Mouse (Mus musculus): ENCODE measurements around the gene Slc38a1. TPM values are rescaled to one million over a fixed set of nuclear protein-coding genes. Genes with fewer than 3 reads are reported as not detected.

Gene Slc38a1
- polyA plus RNA-seq, 1 experiment from 2014 or later, result 120 TPM

DNA sequence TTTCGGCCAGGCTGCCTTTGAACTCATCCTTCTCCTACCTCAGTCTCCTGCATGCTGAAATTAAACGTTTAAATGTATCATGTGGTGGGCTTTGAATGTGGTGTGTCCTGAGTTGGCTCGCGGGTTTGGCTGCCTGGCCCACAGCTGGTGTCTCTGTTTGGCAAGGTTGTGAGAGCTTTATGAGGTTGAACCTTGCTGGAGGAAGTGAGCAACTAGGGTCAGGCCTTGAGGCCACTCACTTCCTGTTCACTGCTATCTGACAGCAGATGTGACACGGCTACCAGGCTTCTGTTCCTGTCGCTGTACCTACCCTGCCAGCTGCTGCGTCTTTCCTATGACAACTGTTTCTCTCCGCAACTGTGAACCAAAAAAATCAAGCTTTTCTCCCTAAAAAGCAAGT is 12.0 kb upstream of the Slc38a1 start:
- Histone ChIP-seq H3K36me3 (replicated peaks) (no peaks in the 10 kb centered on the region), H3K4me3 (no peak overlapping the region), H3K27ac (replicated peaks) (no peak overlapping the region), H3K9me3 (no peaks in the 10 kb centered on the region), H3K4me1 (peaks cover 23% of the 10 kb centered on the region), H3K27me3 (replicated peaks; ENCODE audit: low read depth, poor library complexity, severe bottlenecking) (no peaks in the 10 kb centered on the region)
- no peak for DNase-seq (ENCODE audit: low spot score)
- WGBS, result 62% methylated on average over 8 of the region's 8 CpGs

DNA sequence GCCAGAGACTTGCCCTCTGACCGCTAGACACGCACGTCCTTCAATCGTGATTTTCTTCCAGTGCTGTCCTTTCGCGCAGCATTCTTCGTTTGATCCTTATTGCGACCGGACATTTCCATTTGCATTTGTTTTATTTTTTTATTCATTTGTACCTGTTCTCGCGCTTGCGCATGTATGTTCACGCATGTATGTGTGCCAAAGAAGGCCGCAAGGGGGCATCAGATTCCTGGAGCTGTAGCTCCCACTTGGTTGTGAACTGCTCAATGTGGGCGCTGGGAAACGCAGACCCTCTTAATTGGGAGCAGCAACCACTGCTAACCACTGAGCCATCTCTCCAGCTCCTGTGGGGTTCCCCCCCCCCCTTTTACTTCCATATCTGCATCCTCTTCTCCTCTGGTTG is 10.3 kb upstream of the Slc38a1 start:
- Histone ChIP-seq H3K4me1 (peaks cover 18% of the 10 kb centered on the region), H3K9me3 (no peaks in the 10 kb centered on the region), H3K4me3 (no peak overlapping the region), H3K27me3 (replicated peaks; ENCODE audit: low read depth, poor library complexity, severe bottlenecking) (no peaks in the 10 kb centered on the region), H3K36me3 (replicated peaks) (no peaks in the 10 kb centered on the region), H3K27ac (replicated peaks) (no peak overlapping the region)
- no peak for DNase-seq (ENCODE audit: low spot score)
- WGBS, result 95% methylated on average over 16 of the region's 16 CpGs

DNA sequence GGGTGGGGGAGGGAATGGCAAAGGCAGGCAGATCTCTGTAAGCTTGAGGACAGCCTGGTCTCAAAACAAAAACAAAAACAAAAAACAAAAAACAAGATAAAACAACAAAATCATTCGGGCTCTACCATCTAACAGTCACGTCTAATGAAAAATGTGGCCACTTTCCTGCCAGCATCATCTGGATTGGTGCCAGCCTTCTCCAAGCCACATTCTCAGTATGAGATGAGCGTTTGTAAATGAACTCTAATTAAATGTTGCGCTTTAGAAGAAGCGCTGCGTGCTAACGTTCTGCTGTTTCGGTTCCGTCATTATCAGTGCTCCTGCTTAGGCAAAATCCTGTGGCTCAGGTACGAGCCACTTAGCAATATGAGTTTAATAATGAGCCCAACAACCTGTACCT is 9.8 kb upstream of the Slc38a1 start:
- Histone ChIP-seq H3K4me3 (no peak overlapping the region), H3K9me3 (no peaks in the 10 kb centered on the region), H3K4me1 (peaks cover 16% of the 10 kb centered on the region), H3K27ac (replicated peaks) (no peak overlapping the region), H3K36me3 (replicated peaks) (no peaks in the 10 kb centered on the region), H3K27me3 (replicated peaks; ENCODE audit: low read depth, poor library complexity, severe bottlenecking) (no peaks in the 10 kb centered on the region)
- no peak for DNase-seq (ENCODE audit: low spot score)
- WGBS, result 92% methylated on average over 10 of the region's 10 CpGs

DNA sequence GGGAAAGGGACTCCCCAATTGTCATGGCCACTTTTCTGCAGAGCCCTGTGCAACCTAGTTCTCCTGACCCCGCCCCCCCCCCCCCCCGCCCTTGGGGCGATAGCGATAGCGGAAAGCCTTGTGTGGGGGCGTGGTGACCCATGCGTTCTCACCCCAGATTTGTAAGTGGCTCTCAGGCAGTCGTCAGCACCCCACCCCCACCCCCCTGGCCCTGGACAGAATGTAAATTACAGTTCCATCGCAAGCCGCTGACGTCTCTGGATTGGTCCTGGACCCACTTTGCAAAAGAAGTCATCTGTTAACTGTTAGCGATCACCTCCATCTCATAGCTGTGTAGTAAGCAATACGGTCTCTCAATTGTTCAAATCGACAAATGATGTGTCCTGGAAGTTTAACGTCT is 4.7 kb upstream of the Slc38a1 start:
- peak overlapping the region; percentile 5; the same call in 1 of the 2 replicates for H3K4me3 ChIP-seq
- DNase-seq (ENCODE audit: low spot score), result peak; percentile 43
- 34% methylated on average over 15 of the region's 15 CpGs for WGBS
- H3K27me3 ChIP-seq (replicated peaks; ENCODE audit: low read depth, poor library complexity, severe bottlenecking), result no peaks in the 10 kb centered on the region
- no peaks in the 10 kb centered on the region for H3K36me3 ChIP-seq (replicated peaks)
- no peaks in the 10 kb centered on the region for H3K9me3 ChIP-seq
- H3K4me1 ChIP-seq, result peaks cover 16% of the 10 kb centered on the region
- H3K27ac ChIP-seq (replicated peaks), result no peak overlapping the region

DNA sequence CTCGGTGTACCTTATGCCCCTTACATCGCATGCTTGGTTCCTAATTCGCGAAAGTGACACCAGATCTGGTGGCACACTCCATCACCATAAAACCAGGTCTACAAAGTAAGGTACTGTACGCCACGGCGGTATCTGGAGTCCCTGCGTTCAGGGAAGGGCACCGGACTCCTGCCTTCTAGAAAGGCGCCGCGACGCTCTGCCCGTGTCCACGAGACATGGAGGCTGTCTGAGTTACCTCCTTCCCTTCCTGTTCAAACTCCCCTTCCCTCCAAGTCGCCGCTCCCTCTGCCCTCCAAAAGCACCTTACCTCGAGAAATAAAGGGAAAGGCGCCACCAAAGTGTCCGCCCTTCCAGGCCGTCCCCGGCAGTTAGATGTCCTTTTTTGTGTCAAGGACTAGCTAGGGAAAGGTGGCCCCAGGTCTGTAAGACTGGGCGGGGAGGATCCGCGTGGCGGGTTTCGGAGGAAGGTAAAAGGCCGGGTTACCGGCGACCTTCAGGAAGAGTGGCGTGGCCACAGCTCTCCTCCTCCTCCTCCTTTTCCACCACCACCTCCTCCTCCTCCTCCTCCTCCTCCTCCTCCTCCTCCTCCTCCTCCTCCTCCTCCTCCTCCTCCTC is 785 bp downstream of the Slc38a1 start:
- Histone ChIP-seq H3K4me3 (peak overlapping the region; percentile 90), H3K36me3 (replicated peaks) (peaks cover 29% of the 10 kb centered on the region), H3K4me1 (peaks cover 43% of the 10 kb centered on the region), H3K27ac (replicated peaks) (peak overlapping the region; percentile 100), H3K27me3 (replicated peaks; ENCODE audit: low read depth, poor library complexity, severe bottlenecking) (no peaks in the 10 kb centered on the region), H3K9me3 (peaks cover 2% of the 10 kb centered on the region; the same call in 1 of the 2 replicates)
- WGBS, result under 1% methylated on average over 31 of the region's 31 CpGs
- no peak for DNase-seq (ENCODE audit: low spot score)

DNA sequence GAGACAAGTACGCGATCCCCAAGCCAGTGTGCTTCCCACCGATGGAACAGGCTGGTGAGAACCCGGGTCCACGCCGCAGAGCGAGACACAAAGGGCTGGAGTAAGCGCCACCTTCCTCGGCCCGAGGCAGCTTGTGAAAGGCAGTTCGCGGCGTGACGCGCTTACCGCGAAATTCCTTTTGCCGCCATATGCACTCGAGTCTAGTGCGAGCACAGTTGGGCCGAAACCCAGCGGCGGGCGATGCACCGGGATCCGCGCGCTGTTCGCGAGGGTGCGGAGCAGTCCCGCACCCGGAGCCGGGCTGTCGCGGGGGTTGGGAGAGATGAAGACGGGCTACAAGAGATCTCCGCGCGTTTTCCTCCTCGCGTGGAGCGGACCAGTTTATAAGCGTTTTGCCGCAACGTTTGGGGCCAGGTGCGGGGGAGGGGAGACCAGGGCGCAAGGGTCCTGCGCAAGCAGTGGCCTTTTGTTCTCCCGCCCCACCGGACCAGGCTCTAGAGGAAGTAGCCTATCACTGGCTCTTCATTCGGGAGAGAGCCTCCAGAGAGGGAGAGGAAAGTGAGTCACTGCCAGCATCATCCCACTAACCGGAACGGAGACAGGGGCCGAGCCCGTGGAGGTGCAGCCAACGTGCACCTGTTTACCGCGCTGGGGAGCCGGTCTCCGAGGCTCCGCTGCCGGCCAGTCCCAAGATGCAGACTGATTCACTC is 1.4 kb downstream of the Slc38a1 start:
- DNase-seq (ENCODE audit: low spot score), result peak; percentile 86
- under 1% methylated on average over 63 of the region's 63 CpGs for WGBS
- Histone ChIP-seq H3K27ac (replicated peaks) (peak overlapping the region; percentile 100), H3K4me3 (peak overlapping the region; percentile 90), H3K4me1 (peaks cover 43% of the 10 kb centered on the region), H3K36me3 (replicated peaks) (peaks cover 35% of the 10 kb centered on the region), H3K27me3 (replicated peaks; ENCODE audit: low read depth, poor library complexity, severe bottlenecking) (no peaks in the 10 kb centered on the region), H3K9me3 (peaks cover 7% of the 10 kb centered on the region)

DNA sequence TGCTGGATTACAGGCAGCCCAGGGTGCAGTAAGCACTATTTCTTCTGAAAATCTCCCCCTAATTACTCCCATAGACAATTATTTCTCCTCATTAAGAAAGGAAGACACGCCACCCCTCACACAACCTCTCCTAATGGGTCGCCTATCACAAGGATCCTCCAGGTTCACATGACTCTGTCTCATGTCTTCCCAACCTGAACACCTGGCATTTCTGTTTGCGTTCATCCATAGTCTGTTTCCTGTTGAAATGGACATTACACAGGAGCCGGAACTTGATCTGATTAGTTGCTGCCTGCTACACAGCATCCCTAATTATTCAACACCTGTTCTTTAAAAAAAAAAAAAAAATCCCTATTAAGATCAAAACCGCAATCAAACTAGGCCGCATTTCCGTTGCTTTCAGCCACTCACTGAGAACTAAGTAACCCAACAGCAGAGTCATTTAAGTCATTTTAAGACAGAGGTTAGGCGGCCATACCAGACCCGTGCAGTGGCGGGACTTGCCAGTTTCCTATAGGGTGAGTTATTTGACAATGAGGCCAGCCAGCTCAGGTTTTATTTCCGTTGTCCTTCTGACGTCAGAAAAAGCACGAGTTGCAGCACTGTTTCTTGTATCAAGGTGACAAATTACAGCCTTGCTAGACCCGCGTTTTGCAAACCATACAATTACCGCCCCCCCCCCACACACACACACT is 2.3 kb downstream of the Slc38a1 start:
- H3K27me3 ChIP-seq (replicated peaks; ENCODE audit: low read depth, poor library complexity, severe bottlenecking), result no peaks in the 10 kb centered on the region
- 8% methylated on average over 16 of the region's 16 CpGs for WGBS
- peaks cover 44% of the 10 kb centered on the region for H3K36me3 ChIP-seq (replicated peaks)
- H3K4me3 ChIP-seq, result peak overlapping the region; percentile 90
- peak; percentile 64 for DNase-seq (ENCODE audit: low spot score)
- H3K27ac ChIP-seq (replicated peaks), result peak overlapping the region; percentile 100
- H3K9me3 ChIP-seq, result peaks cover 15% of the 10 kb centered on the region
- H3K4me1 ChIP-seq, result peaks cover 44% of the 10 kb centered on the region

DNA sequence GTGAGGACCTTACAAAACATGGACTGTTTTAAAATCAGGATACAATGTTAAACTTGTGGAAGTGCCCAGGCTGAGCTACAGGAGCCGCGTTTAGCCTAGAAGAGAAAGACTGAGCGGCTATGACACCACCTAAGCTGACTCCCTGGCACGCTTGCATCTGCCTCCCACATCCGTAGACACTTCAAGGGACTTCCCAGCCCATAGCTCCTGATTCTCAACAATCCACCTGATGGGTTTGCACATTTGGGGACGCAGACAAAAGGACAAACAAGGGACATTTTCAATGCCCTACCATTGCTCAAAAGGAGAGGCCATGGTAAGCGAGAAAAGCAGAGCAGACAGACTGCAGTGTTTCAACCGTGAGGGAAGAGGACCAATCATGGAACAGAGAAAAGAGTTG is 3.1 kb downstream of the Slc38a1 start:
- DNase-seq (ENCODE audit: low spot score), result no peak
- H3K27ac ChIP-seq (replicated peaks), result no peak overlapping the region
- H3K9me3 ChIP-seq, result peaks cover 21% of the 10 kb centered on the region
- H3K27me3 ChIP-seq (replicated peaks; ENCODE audit: low read depth, poor library complexity, severe bottlenecking), result no peaks in the 10 kb centered on the region
- H3K36me3 ChIP-seq (replicated peaks), result peaks cover 52% of the 10 kb centered on the region
- WGBS, result 74% methylated on average over 8 of the region's 8 CpGs
- peak overlapping the region; percentile 90 for H3K4me3 ChIP-seq
- H3K4me1 ChIP-seq, result peaks cover 46% of the 10 kb centered on the region

DNA sequence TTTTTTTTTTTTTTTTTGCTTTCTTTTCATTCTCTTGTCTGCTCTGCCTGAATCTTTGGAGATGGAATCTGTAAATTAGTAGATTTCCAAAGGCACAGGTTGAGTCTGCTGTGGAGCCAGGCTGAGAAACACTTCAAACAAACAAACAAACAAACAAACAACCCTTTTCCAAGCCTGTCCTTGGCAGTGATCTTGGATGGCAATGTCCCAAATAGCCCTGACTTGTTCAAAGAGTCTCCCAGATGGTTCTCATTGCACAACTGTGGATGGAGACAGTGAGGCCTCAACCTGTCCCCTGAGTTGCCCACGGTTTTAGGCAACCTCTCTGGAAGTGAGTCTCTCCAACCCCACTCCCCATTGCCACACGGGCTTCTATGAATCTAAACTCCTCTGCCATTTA is 4.1 kb downstream of the Slc38a1 start:
- no peak for DNase-seq (ENCODE audit: low spot score)
- Histone ChIP-seq H3K36me3 (replicated peaks) (peaks cover 62% of the 10 kb centered on the region), H3K27ac (replicated peaks) (no peak overlapping the region), H3K4me3 (peak overlapping the region; percentile 90; the same call in 1 of the 2 replicates), H3K9me3 (peaks cover 25% of the 10 kb centered on the region), H3K4me1 (peaks cover 44% of the 10 kb centered on the region), H3K27me3 (replicated peaks; ENCODE audit: low read depth, poor library complexity, severe bottlenecking) (no peaks in the 10 kb centered on the region)
- 86% methylated on average over 2 of the region's 2 CpGs for WGBS

DNA sequence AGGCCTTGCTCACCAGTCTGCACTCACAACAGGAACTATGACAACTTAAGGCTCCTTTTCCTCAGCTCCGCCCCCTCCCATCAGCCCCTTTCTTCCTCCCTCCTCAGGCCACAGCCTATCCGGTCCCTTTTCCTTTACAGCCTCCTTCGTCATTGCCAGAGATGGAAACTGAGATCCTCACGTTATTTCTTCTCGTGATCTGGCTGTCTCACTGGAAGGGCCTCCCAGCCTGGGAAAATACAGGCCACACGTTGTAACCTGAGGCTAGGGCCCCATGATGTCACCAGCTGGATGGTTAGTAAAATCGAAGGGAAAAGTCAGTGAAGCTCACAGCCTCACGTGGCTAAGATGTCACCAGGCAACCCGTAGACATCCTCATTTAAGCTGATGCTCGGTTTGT is 4.5 kb downstream of the Slc38a1 start:
- H3K4me1 ChIP-seq, result peaks cover 40% of the 10 kb centered on the region
- H3K36me3 ChIP-seq (replicated peaks), result peaks cover 66% of the 10 kb centered on the region
- peak overlapping the region; percentile 11; the same call in 1 of the 2 replicates for H3K4me3 ChIP-seq
- H3K9me3 ChIP-seq, result peaks cover 30% of the 10 kb centered on the region
- H3K27ac ChIP-seq (replicated peaks), result no peak overlapping the region
- WGBS, result 62% methylated on average over 10 of the region's 10 CpGs
- H3K27me3 ChIP-seq (replicated peaks; ENCODE audit: low read depth, poor library complexity, severe bottlenecking), result no peaks in the 10 kb centered on the region
- peak; percentile 49 for DNase-seq (ENCODE audit: low spot score)

DNA sequence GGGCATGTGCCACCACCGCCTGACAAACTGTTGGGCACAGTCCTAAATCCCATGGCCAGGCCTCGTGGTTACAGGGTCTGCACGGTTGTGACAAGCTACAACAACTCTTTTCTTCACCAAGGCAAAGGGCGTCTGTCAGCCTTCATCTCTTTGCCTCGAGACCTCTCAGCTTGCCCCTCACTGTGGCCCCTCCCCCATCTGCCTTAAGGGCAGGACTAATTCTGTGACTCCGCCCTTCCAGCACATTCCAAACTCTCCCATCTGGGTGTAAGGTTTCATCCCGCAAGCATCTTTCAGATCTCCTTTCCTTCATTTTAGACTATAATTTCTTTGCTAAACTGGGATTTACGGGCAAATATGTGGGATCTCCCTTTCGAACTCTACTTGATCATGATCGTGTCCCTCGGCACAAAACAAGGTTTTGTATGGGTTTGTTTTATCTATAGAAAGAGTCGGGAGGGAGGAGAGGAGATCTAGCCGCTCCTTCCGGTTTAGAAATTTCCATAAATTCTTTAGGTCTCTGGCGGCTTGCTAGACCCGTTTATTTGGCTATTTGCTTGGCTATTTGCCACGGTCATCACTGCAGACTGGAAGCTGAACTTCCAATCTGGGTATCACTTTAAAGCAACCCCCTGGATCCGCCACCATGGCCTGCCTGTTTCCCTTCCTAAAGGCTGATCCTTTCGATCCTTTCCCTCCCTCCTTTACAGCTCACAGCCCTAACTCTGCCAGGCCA is 7.9 kb downstream of the Slc38a1 start:
- H3K9me3 ChIP-seq, result peaks cover 41% of the 10 kb centered on the region
- DNase-seq (ENCODE audit: low spot score), result peak; percentile 55
- no peaks in the 10 kb centered on the region for H3K27me3 ChIP-seq (replicated peaks; ENCODE audit: low read depth, poor library complexity, severe bottlenecking)
- no peak overlapping the region; the same call in 1 of the 2 replicates for H3K27ac ChIP-seq (replicated peaks)
- 84% methylated on average over 19 of the region's 19 CpGs for WGBS
- H3K36me3 ChIP-seq (replicated peaks), result peaks cover 100% of the 10 kb centered on the region
- H3K4me3 ChIP-seq, result no peak overlapping the region
- peaks cover 25% of the 10 kb centered on the region for H3K4me1 ChIP-seq

DNA sequence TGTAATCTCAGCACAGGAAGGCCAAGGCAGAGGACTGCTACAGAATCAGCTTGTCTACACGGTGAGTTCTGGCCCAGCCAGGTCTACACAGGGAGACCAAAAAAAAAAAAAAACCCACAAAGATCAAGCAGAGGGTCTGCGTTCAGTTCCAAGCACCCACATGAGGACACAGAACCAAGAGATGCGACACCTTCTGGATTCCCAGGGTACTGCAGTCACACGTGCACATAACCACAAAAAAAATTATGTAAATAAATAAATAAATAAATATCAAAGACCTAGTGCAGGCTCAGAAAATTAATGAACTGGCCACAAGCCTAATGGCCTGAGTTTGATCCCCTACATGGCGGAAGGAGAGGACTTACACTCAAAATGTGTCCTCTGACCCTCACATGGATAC is 10.5 kb downstream of the Slc38a1 start:
- Histone ChIP-seq H3K4me1 (0 out of 2 replicates have a peak, but pooled peaks cover 4% of the 10 kb centered on the region), H3K27me3 (replicated peaks; ENCODE audit: low read depth, poor library complexity, severe bottlenecking) (no peaks in the 10 kb centered on the region), H3K36me3 (replicated peaks) (peaks cover 92% of the 10 kb centered on the region), H3K9me3 (peaks cover 39% of the 10 kb centered on the region), H3K27ac (replicated peaks) (no peak overlapping the region), H3K4me3 (no peak overlapping the region)
- 94% methylated on average over 5 of the region's 5 CpGs for WGBS
- DNase-seq (ENCODE audit: low spot score), result no peak
